Mouse (Mus musculus) adrenal gland (tissue): ENCODE data around the gene Cux2.

Source experiments
- microRNA-seq, 2 experiments: library from miRNA; unstranded; fragments of <30 nt; microRNA quantifications; one replicate each; pipeline ENCODE4; 2019

Cux2 gene

Small RNA genes within 50 kb of the gene (microRNA-seq; reads per million reads assigned to microRNA genes)
- gene Mir7031, result 1.7 to 2.6 reads per million in 2 experiments
